Mouse (Mus musculus) lung, adult 2 months (tissue): ENCODE measurements around the gene Farsa.

ENCODE experiments used
- CTCF ChIP-seq: fragments of 200-500 bp; IDR thresholded peaks from 2 replicates; pipeline ENCODE4 v1.5.1; 2011; ENCODE audit warnings: mild to moderate bottlenecking, low read length, control low read depth; ENCODE audit not compliant: insufficient read depth
- POLR2A ChIP-seq: fragments of 200-500 bp; IDR thresholded peaks from 2 replicates; pipeline ENCODE4 v1.6.1; 2011; ENCODE audit warnings: low read depth, mild to moderate bottlenecking, control low read depth, low read length, borderline replicate concordance; ENCODE audit errors: extremely low read depth

DNA sequence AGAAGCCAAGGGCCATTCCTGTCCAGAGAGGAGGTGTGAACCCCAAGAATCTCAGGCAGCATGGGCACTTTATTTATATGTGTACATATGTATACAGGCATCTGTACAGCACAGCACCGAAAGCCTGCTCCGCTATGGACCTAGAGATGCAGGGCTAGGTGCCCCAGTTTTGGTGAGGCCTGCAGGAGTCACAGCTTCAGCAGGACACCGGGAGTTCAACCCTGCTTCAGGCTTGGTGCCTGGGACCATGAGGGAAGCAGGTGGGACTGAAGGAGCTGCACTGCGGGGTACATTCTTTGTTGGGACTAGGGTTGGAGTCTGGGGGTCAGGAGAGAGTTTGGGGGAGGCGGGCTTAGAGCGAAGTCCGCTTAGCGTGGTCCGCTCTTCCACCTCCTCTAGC is 55.1 kb downstream of the Farsa start:
- TF ChIP-seq POLR2A, result no peak
- no peak for TF ChIP-seq CTCF
